Mouse (Mus musculus) stomach, postnatal 0 days (tissue): ENCODE measurements around the gene Gm44805.

Experiments used
- CTCF ChIP-seq: IDR thresholded peaks from 2 replicates; pipeline ENCODE4 v1.5.1; 2016; ENCODE audit warnings: antibody characterized with exemption, low read depth, mild to moderate bottlenecking, moderate library complexity
- EP300 ChIP-seq: optimal IDR thresholded peaks from 2 replicates; pipeline ENCODE3; 2016; ENCODE audit warnings: antibody characterized with exemption

GRCm38 (mm10) chr7:19726541-19726940 lies 45.3 kb upstream of the Gm44805 start:
- TF ChIP-seq CTCF (no peak), EP300 (no peak)
